Mouse (Mus musculus) left cerebral cortex, postnatal 36 days (tissue): Measurements from ENCODE around the gene Msh4. TPM values are rescaled to one million over a fixed set of nuclear protein-coding genes. Genes with fewer than 3 reads are reported as not detected.

ENCODE experiments used
- DNase-seq, 2 experiments: peaks; one replicate each; pipeline ENCODE4 v3.0.0; 2021 to 2022; ENCODE audit warnings: low spot score in 2 of 2, mixed read lengths in 1 of 2
- intact Hi-C: fragments of 180-260 bp; cut with DNase I; formaldehyde crosslinking; loops from one replicate; pipeline ENCODE4 v1.15.1; 2025
- total RNA-seq, 2 experiments: library from RNA; stranded (reverse); gene quantifications; 2 replicates each; pipeline ENCODE4 v1.2.3; 2021

Msh4 gene
- total RNA-seq, 2 experiments from 2014 or later: 0.12 to 0.48 TPM

DNA sequence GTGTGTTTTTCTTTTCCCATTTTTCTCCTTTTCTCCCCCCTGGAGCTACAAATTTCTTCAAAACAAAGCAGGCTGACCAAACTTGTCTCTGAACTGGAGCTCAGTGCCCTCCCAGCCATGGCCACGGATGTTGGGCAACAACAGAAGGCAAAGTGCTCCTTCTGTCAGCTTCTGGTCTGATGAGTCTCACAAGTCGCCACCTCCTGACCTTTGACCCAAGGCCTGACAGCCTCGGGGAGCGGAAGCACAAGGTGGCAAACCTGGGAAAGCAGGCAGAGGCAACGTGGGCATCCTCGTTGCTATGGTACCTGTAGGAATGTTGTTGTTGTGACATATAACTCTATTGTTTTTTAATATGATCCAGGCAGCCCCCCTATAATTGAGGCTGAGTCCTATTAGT, 79.3 kb downstream of the Msh4 start:
- DNase-seq: no peak
- intact Hi-C loops: no loop called here

DNA sequence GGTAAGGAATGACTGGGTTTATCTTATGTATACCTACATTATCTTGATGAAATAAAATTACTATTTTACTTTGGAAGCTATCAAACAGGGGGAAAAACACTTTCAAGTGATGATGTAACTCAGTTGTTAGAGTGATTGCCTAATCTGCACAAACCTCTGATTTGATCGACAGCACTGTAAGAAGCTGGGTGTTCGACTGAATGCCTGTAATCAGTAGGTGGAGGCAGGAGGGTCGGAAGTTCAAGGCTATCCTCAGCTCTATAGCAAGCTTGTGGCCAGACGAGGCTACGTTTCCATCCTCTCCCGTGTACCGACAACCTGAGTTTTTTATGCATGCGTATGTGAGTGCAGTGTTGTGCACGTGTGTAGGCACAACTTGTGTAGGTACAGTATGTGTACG, 80.7 kb downstream of the Msh4 start:
- no peak for DNase-seq
- intact Hi-C loops: no loop called here

GRCm38 (mm10) chr3:153823671-153824515, 82.0 kb downstream of the Msh4 start:
- intact Hi-C loops: no loop called here
- DNase-seq: no peak

GRCm38 (mm10) chr3:153819438-153819837, 86.5 kb downstream of the Msh4 start:
- intact Hi-C loops: no loop called here
- no peak for DNase-seq

DNA sequence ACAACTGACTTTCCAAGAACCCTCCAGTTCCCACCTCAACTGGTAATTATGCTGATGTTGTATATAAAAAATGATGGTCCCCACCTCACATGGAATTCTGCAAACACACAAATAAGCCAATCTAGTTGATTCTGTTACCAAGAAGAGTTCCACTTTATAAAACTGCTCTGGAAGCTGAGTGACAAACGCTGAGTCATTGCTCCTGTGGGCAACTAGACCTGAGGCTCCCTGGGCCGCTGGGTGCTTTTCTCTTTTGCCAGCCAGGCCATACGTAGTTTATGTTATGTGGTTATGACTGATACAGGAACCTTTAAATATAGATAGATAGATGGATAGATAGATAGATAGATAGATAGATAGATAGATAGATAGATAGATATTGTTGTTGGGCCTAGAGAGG, 87.2 kb downstream of the Msh4 start:
- DNase-seq: no peak
- intact Hi-C loops: no loop called here

GRCm38 (mm10) chr3:153817376-153817890, 88.5 kb downstream of the Msh4 start:
- intact Hi-C loops: no loop called here
- no peak for DNase-seq

DNA sequence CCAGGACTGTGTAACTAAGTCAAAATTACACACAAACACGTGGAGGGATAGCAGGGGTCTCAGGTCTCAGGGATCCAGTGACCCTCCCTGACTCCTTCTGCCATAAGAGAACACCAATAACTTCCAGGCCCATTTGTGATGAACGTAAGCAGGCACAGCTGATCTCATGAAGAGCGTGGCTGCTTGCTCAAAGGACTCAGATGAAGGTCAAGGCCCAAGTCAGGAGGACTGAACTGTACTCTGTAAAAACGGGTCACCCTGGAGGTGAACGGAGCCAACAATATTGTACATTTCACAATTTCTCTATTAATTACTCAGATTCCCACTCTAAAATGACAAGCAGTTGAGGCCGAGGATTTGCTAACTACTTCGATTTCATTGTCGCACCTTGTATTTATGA, 91.9 kb downstream of the Msh4 start:
- intact Hi-C loops: no loop called here
- no peak for DNase-seq

DNA sequence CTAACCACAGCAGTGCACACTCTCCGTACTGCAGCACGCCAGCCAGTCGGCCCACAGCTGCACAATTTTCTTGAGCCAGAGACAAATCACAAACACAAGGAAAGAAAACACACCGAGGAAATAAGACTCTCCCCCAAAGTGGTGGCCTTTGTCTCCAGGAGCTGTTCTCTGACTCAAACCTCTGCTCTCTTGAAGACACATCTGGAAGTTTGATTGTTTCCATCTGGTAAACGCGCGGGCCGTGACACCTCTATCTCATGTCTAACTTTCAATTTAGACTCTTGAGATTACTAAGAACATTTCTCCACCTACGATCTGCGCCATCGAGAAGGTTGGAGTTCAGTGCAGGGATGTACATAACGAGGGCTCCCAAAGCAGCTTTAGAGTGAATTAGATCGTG, 97.5 kb downstream of the Msh4 start:
- intact Hi-C loops: no loop called here

GRCm38 (mm10) chr3:153807444-153808149, 98.3 kb downstream of the Msh4 start:
- intact Hi-C loops: loop anchor here (2.0 kb wide), 1 partner anchor 149 kb away; no protein-coding TSS in a partner anchor
- DNase-seq: no peak

More for the DNA sequence above, 97.5 kb downstream of the Msh4 start:
- no peak for DNase-seq

Other genes starting within 250 kb of the Msh4 start
- 10 to 100 TPM; 16.9 to 20.2 TPM for gene St6galnac3, start 181.0 kb downstream of the Msh4 start, total RNA-seq
- gene Asb17, start 61.9 kb downstream of the Msh4 start, total RNA-seq: not detected
- gene Rabggtb, start 6.9 kb upstream of the Msh4 start, total RNA-seq: 10 to 100 TPM; 59.9 to 61.2 TPM
- gene Acadm, start 38.5 kb upstream of the Msh4 start, total RNA-seq: 10 to 100 TPM; 36.4 to 41.6 TPM
- 1 to 10 TPM; 8.2 to 9.6 TPM for gene Slc44a5, start 67.3 kb upstream of the Msh4 start, total RNA-seq